Mouse (Mus musculus) neural tube, embryonic 13.5 days (tissue): ENCODE measurements at regions not wholly inside any gene's neighbourhood (a gene's known extent, or its start where the extent isn't known, plus 50 kb on each side); places are given as distances from the start of the nearest gene placed in this dataset.

Source experiments
- ATAC-seq: fragments of 200-750 bp; cut with Nextera tagmentation; 2 replicates; pipeline ENCODE4 v1.8.0; 2017; ENCODE audit warnings: low read depth, mild to moderate bottlenecking, moderate TSS enrichment, moderate library complexity
- H3K27ac ChIP-seq: fragments of 300-500 bp; sonication (generic); replicated peaks from 2 replicates; pipeline ENCODE4 v1.5.1; 2015; ENCODE audit warnings: moderate library complexity, mild to moderate bottlenecking, inconsistent platforms
- H3K27me3 ChIP-seq: fragments of 300-500 bp; sonication (generic); 2 replicates; pipeline ENCODE4 v1.6.1; 2015; ENCODE audit warnings: mild to moderate bottlenecking, inconsistent platforms
- H3K36me3 ChIP-seq: fragments of 300-500 bp; sonication (generic); 2 replicates; pipeline ENCODE4 v1.6.1; 2015; ENCODE audit warnings: mild to moderate bottlenecking, inconsistent platforms
- H3K4me1 ChIP-seq: fragments of 300-500 bp; sonication (generic); replicated peaks from 2 replicates; pipeline ENCODE4 v1.6.1; 2015; ENCODE audit warnings: inconsistent platforms
- H3K4me2 ChIP-seq: fragments of 300-500 bp; sonication (generic); 2 replicates; pipeline ENCODE4 v1.6.1; 2015; ENCODE audit warnings: inconsistent platforms, mild to moderate bottlenecking, moderate library complexity
- H3K4me3 ChIP-seq: fragments of 300-500 bp; sonication (generic); 2 replicates; pipeline ENCODE4 v1.5.1; 2015; ENCODE audit warnings: mild to moderate bottlenecking, inconsistent platforms
- H3K9ac ChIP-seq: fragments of 300-500 bp; sonication (generic); 2 replicates; pipeline ENCODE4 v1.6.1; 2015; ENCODE audit warnings: moderate library complexity, mild to moderate bottlenecking, inconsistent platforms
- H3K9me3 ChIP-seq: fragments of 300-500 bp; sonication (generic); 2 replicates; pipeline ENCODE4 v1.6.1; 2016; ENCODE audit warnings: inconsistent platforms
- WGBS: fragments of 180-500 bp; shearing (Covaris S2); methylation state at CpG from one replicate; pipeline ENCODE4 v1.1.7; 2015; 5-methylcytosine and 5-hydroxymethylcytosine counted together

DNA sequence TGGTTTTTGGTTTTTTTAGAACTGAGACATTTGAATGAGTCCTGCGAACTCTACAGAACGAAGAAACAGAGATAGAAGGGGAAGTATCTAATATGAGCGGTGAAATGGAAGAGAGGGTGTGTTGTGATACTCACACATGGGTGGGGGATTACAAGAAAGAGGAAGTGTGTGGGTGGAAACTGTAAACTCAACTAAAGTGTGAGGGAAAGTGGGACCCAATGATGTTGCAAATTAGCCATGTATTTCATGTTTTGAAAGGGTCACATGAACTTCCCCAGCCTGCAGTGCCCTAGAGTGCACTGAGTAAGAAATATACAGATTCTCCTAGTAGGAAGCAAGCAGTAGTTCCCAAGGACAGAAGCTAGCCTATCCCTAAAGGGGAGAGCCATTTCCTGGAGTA is 524.3 kb upstream of the Cdh5 start:
- no peaks in the 10 kb centered on the region for H3K27me3 ChIP-seq
- no peak overlapping the region for H3K4me3 ChIP-seq
- ATAC-seq = no peak
- no peak overlapping the region for H3K27ac ChIP-seq
- H3K36me3 ChIP-seq = no peaks in the 10 kb centered on the region
- no peaks in the 10 kb centered on the region for H3K9me3 ChIP-seq
- no peak overlapping the region for H3K9ac ChIP-seq
- 94% methylated on average over 3 of the region's 3 CpGs for WGBS
- no peak overlapping the region for H3K4me2 ChIP-seq
- no peaks in the 10 kb centered on the region for H3K4me1 ChIP-seq

DNA sequence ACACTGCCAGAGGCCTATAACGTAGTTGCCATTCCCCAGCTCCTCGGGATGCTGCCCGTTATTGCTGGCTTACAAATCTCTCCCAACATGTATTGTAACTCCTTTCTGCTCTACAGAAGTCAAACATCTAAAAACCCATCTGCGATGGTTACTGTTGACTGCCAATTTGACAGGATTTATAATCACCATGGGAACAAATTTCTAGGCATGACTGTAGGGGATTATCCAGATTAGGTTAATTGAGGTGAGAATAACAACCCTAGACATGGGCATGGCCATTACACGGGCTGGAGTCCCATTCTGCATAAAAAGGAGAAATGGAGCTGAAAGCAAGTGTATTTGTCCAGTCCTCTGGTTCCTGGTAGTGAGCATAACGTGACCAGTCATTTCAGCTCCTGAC is 523.4 kb upstream of the Cdh5 start:
- Histone ChIP-seq H3K9me3 (no peaks in the 10 kb centered on the region), H3K4me2 (no peak overlapping the region), H3K36me3 (no peaks in the 10 kb centered on the region), H3K27me3 (no peaks in the 10 kb centered on the region), H3K9ac (no peak overlapping the region), H3K27ac (no peak overlapping the region), H3K4me3 (no peak overlapping the region), H3K4me1 (0 out of 2 replicates have a peak, but pooled peaks cover 6% of the 10 kb centered on the region)
- WGBS = 79% methylated on average over 6 of the region's 6 CpGs
- no peak for ATAC-seq

DNA sequence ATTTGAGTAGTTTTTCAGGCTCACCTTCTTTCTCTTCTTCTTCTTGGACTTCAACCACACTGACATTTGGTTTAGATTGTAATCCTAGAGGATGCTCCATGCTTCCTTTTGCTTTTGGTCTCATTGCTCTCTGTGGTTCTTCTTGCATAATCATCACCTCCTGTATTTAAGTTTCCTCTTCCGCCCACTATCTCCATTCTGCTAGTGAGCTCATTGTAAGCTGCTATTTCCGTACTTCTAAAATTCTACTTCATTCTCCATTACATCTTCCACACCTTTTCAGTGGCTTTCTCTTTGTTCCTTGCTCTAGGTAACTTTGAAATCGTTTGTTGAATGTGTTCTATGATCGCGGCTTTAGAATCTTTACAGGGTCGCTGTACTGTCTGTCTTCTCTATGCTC is 493.1 kb upstream of the Cdh5 start:
- no peaks in the 10 kb centered on the region; the same call in 1 of the 2 replicates for H3K27me3 ChIP-seq
- H3K9ac ChIP-seq = no peak overlapping the region
- no peak overlapping the region for H3K27ac ChIP-seq
- no peaks in the 10 kb centered on the region for H3K4me1 ChIP-seq
- 90% methylated on average over 6 of the region's 6 CpGs for WGBS
- no peak overlapping the region for H3K4me3 ChIP-seq
- no peaks in the 10 kb centered on the region for H3K36me3 ChIP-seq
- ATAC-seq = no peak
- H3K4me2 ChIP-seq = no peak overlapping the region
- H3K9me3 ChIP-seq = no peaks in the 10 kb centered on the region

DNA sequence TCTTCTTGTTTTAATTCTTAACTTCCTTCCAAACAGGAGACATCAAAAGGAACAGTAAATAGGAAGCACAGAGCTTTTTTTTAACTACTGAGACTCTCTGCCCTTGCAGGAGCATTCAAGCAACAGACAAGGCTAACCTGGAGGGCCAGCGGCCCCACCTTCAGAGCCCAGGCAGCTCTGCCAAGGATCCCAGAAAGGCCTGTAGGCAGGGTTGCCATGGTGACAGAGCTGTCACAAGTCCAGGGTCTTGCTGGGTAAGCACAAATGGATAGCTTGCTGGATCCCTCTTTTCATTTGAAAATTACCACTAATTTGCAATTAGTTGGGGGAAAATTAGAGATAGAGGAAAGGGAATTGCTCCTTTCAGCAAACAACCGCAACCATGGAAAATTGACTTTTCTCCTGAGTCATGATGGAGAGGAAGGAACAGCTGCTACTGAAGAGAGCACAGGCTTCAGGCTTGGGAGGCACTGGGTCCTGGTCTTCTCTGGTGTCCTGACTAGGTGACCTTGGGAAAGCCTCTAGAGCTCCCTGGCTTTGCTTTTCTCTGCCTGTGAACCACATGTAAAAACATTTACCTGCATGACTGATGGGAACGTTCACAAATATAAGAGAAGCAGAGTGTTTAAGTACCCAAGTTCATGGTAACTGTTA is 477.5 kb upstream of the Cdh5 start:
- Histone ChIP-seq H3K4me3 (no peak overlapping the region), H3K9me3 (0 out of 2 replicates have a peak, but pooled peaks cover 2% of the 10 kb centered on the region), H3K27ac (0 out of 2 replicates have a peak overlapping the region, but pooled peaks have one; percentile 25), H3K27me3 (peaks cover 29% of the 10 kb centered on the region), H3K4me2 (no peak overlapping the region), H3K36me3 (no peaks in the 10 kb centered on the region), H3K4me1 (peaks cover 18% of the 10 kb centered on the region), H3K9ac (no peak overlapping the region)
- whole genome bisulfite sequencing = 31% methylated on average over 3 of the region's 3 CpGs
- ATAC-seq = peak; percentile 94

DNA sequence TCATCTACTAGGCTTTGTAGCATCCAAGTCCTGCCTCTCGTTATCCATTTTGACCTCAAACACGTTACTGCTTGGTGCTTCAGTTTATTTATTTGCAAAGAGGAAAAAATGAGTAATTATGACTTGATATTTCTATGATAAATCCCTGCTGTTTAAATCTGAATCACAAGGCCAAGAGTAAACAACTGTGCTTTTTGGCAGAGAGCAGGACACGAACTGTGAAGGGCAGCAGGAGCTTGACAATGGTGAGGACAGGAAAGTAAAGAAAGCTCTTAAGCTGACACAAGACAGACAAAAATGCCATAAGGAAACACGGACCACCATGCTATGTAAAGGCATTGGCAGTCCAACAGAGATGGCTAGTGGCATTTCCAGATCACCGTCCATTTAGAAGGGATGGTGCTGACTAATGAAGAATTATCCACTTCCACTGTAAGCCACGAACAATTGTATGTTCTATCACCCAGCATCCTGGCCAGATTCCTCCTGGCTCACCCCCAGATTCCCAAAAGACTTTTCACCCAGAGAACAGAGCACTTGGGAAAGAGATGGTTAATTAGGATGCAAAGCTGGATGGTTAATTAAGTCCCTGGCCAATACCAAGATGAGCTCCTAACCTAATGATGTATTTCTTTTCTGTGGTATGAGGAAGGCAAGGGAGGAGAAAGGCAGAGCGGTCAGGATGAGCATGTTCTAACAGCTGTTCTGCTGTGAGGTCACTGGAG is 476.1 kb upstream of the Cdh5 start:
- Histone ChIP-seq H3K4me1 (peaks cover 18% of the 10 kb centered on the region), H3K4me2 (no peak overlapping the region), H3K9me3 (no peaks in the 10 kb centered on the region), H3K27ac (no peak overlapping the region), H3K36me3 (no peaks in the 10 kb centered on the region), H3K4me3 (no peak overlapping the region), H3K9ac (no peak overlapping the region), H3K27me3 (peaks cover 29% of the 10 kb centered on the region)
- ATAC-seq = no peak
- 78% methylated on average over 7 of the region's 7 CpGs for WGBS

DNA sequence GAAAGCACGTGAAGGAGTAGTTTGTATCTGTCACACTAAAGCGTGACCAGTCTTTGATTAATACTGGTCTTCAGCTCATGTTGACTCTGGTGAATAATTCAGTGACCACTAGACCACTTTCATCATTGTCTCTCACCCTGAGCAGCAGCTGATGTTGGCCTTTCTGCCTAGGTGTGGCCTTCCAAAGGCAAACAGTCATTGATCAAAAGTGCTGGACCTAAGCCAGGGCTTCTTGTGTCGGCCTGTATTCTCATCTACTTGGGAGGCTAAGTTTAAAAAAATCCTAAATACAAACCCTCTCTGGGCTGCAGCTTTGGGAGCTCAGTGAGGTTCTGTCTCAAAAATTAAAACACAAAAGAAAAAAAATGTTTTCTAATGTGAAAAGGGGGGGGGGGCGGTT is 475.0 kb upstream of the Cdh5 start:
- WGBS = 65% methylated on average over 4 of the region's 4 CpGs
- no peak for ATAC-seq

DNA sequence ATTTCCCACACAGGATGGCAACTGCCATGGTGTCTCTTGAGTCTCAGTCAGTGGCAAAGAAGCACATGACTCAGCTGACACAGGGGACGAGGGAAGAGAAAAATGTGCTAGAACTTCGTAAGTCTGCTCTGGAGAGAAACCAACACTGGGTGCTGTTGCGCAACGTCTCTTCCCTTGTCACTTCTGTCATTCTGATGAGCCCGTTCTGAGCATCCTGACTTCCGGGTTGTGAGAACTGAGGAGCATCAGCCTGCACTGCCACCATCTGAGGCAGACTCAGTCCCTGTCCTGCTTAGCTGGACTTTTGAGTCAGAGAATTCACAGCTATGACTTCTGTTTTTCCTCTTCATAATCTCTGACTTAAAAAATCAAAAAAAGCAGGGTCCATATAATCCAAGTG is 468.9 kb upstream of the Cdh5 start:
- Histone ChIP-seq H3K36me3 (no peaks in the 10 kb centered on the region), H3K9ac (no peak overlapping the region), H3K9me3 (no peaks in the 10 kb centered on the region), H3K27me3 (peaks cover 4% of the 10 kb centered on the region; the same call in 1 of the 2 replicates), H3K4me3 (no peak overlapping the region), H3K4me1 (peaks cover 12% of the 10 kb centered on the region), H3K27ac (no peak overlapping the region), H3K4me2 (no peak overlapping the region)
- ATAC-seq = no peak
- WGBS = 89% methylated on average over 6 of the region's 6 CpGs

More for the DNA sequence above, 475.0 kb upstream of the Cdh5 start:
- Histone ChIP-seq H3K27ac (no peak overlapping the region), H3K9me3 (no peaks in the 10 kb centered on the region), H3K4me3 (no peak overlapping the region), H3K4me1 (peaks cover 18% of the 10 kb centered on the region), H3K4me2 (no peak overlapping the region), H3K36me3 (no peaks in the 10 kb centered on the region), H3K9ac (no peak overlapping the region), H3K27me3 (peaks cover 23% of the 10 kb centered on the region)

DNA sequence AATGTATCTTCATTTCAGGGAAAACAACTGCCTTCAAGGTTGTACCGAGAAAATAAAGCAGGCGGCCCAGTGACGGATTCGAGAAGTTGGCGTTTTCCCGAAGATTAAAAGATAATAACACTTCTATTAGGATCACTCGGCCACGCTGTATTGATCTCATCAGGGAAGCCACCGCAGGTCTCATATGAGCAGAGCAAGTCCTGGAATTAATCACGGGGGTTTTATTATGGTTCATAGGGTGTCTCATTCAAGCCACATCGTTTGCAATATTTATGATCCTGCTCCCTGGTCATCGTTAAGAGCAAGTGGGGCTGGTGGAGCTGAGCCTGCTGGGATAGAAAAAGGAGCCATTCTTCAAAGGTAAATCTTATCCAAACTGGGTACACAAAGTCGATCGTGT is 466.5 kb upstream of the Cdh5 start:
- Histone ChIP-seq H3K36me3 (no peaks in the 10 kb centered on the region), H3K9me3 (no peaks in the 10 kb centered on the region), H3K27me3 (peaks cover 4% of the 10 kb centered on the region; the same call in 1 of the 2 replicates), H3K4me3 (no peak overlapping the region), H3K4me2 (no peak overlapping the region), H3K4me1 (peaks cover 12% of the 10 kb centered on the region), H3K27ac (peak overlapping the region; percentile 38), H3K9ac (no peak overlapping the region)
- WGBS = 39% methylated on average over 14 of the region's 14 CpGs
- no peak for ATAC-seq

DNA sequence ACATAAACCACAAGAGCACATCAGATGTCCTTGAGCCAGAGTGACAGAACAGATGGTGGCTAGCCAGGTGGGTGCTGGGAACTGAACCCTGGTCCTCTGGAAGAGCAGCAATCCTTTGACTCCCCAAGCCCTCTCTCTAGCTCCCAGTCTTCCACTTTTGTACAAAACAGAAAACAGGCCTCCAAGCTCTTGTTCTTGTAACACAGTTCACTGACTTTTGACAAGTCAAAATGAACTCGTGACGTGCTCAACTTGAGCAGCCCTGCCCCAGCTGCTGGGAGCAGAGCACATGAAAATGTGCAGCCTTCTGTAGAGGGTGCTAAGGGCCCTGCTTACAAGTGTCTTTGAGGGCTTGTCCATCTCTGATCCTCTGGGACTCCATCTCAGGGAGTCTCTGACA is 457.8 kb upstream of the Cdh5 start:
- no peak overlapping the region for H3K4me2 ChIP-seq
- no peak for ATAC-seq
- no peaks in the 10 kb centered on the region for H3K27me3 ChIP-seq
- H3K4me3 ChIP-seq = no peak overlapping the region
- no peak overlapping the region for H3K9ac ChIP-seq
- no peak overlapping the region for H3K27ac ChIP-seq
- H3K4me1 ChIP-seq = 0 out of 2 replicates have a peak, but pooled peaks cover 7% of the 10 kb centered on the region
- 88% methylated on average over 2 of the region's 2 CpGs for WGBS
- H3K9me3 ChIP-seq = no peaks in the 10 kb centered on the region
- H3K36me3 ChIP-seq = no peaks in the 10 kb centered on the region

DNA sequence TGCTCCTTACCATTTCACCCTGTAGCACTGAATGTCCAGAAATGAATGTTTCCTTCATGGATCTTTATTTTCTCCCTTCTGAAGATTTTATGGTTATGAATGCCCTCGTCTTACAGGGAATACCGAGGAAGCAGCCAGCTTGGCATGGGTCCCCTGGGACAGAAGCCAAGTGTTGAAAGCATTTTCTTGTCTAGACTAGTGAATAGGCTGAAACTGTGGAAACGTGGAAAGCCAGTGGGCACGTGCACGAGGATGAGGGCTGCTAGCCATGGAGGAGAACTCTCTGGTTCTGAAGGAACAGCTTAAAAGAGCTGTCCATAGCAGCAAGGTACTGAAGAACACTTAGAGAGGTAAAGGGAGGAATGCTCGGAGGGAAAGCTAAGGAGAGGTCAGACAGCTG is 457.3 kb upstream of the Cdh5 start:
- Histone ChIP-seq H3K4me1 (0 out of 2 replicates have a peak, but pooled peaks cover 7% of the 10 kb centered on the region), H3K9me3 (no peaks in the 10 kb centered on the region), H3K36me3 (no peaks in the 10 kb centered on the region), H3K4me3 (no peak overlapping the region), H3K4me2 (no peak overlapping the region), H3K9ac (no peak overlapping the region), H3K27me3 (no peaks in the 10 kb centered on the region), H3K27ac (no peak overlapping the region)
- WGBS = 53% methylated on average over 6 of the region's 6 CpGs
- no peak for ATAC-seq

DNA sequence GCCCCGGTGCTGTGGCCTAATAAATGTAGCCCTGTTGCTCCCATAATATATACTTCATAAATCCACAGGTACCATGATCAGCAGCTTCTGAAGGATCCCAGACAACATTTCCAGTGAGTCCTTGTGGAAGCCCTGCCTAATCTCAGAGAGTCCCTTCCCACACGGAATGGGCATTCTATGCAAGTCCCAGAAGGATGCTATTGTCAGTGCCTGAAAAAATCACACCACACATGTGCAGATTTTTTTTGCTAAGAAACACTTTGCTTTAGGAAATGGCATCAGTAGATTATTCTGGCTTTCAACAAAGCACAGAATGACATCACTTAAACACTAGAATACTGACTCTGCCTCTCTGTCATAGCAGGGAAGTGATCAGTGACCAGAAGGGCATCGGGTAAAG is 456.6 kb upstream of the Cdh5 start:
- Histone ChIP-seq H3K4me3 (no peak overlapping the region), H3K27me3 (no peaks in the 10 kb centered on the region), H3K36me3 (no peaks in the 10 kb centered on the region), H3K27ac (no peak overlapping the region), H3K4me1 (0 out of 2 replicates have a peak, but pooled peaks cover 7% of the 10 kb centered on the region), H3K4me2 (no peak overlapping the region), H3K9me3 (no peaks in the 10 kb centered on the region), H3K9ac (no peak overlapping the region)
- no peak for ATAC-seq
- 91% methylated on average over 3 of the region's 3 CpGs for WGBS

DNA sequence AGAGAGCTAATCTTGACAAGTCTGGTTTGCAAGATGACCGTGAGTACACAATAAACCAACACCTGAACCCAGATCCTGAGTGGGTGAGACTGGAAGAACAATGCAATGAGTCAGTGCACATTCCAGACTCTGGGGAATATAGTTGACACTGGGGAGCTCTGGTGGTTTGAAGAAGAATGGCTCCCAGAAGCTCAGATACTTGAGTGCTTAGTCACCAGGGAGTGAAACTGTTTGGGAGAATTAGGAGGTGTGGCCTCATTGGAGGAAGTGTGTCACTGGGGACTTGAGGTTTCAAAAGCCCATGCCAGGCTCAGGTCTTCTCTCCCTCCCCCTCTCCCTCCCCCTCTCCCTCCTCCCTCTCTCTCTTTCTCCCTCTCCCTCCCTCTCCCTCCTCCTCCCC is 436.6 kb upstream of the Cdh5 start:
- 95% methylated on average over 1 of the region's 1 CpGs for WGBS
- Histone ChIP-seq H3K4me2 (no peak overlapping the region), H3K27me3 (no peaks in the 10 kb centered on the region), H3K4me1 (no peaks in the 10 kb centered on the region), H3K9me3 (no peaks in the 10 kb centered on the region), H3K4me3 (no peak overlapping the region), H3K27ac (no peak overlapping the region), H3K36me3 (no peaks in the 10 kb centered on the region), H3K9ac (no peak overlapping the region)
- no peak for ATAC-seq
